Mouse (Mus musculus) spleen, adult 2 months (tissue): Measurements from ENCODE around the gene Bahcc1.

Experiments
- CTCF ChIP-seq: fragments of 200-500 bp; IDR thresholded peaks from 2 replicates; pipeline ENCODE4 v1.5.1; 2011; ENCODE audit warnings: mild to moderate bottlenecking, inconsistent platforms; ENCODE audit not compliant: insufficient read depth, insufficient read length, insufficient replicate concordance; ENCODE audit errors: extremely low read depth
- POLR2A ChIP-seq: fragments of 200-500 bp; IDR thresholded peaks from 2 replicates; pipeline ENCODE4 v1.6.1; 2011; ENCODE audit warnings: low read depth, low read length, inconsistent platforms

DNA sequence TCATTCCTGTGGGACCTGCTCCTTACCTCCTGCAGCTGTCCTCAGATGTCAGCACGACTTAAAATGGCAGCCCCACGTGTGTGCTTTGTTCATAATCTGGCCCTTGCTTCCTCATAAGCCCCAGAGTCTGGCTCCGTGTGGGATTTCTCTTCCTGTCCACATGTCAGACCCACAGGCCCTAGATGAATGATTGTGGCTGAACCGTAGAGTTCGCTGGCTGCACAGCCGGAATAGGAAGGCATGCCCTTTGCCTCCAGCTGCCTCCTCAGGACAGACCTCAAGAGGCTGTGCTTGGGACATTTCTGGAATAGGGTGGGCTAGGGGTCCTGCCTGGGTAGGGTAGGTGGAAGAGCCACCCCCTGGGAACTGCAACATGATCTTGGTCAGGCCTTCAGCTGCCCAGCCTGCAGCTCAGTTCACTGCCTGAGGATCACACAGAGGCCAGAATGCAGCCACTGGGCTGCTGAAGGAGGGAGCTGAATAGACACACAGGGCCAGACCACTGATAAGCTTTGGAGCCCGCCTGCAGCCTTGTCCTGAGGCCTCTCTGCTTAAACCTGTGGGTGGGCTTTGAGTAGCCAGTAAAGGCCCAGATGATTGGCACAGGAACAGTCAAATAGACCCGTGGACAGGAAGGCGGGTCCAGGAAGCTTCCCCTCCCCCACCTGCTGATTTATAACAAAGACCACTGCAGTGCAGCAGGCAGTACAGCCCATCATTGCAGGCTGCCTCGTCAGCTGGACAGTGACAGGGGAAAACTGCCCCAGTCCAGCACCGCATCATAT lies 16.0 kb upstream of the Bahcc1 start:
- TF ChIP-seq CTCF (no peak), POLR2A (no peak)
